11 mouse cellular contexts compared by ENCODE assay signal in genomic region chr7:16042850-16043775, GRCm38 (mm10). TPM values are rescaled to one million over a fixed set of nuclear protein-coding genes. Genes with fewer than 3 reads are reported as not detected.
DNase-seq lines count a peak whose midpoint lies in the region; ATAC-seq and TF ChIP-seq lines count a peak whose summit lies in the region.
"Had no signal": no experiment of that assay in that cellular context is flagged by ENCODE, and none has a peak within 500 bp of the region (broad histone marks: within the 10 kb centered on the region; RNA-seq: fewer than 3 reads in every experiment).

No protein-coding gene starts in this region.

- TF ChIP-seq CTCF in kidney, adult 2 months (conservative IDR thresholded peaks at IDR 0.05; ENCODE audit: insufficient read depth, insufficient read length, low read depth, low read length) = no peak

- no peak overlapping the region for H3K9ac ChIP-seq in limb, embryonic 11.5 days (ENCODE audit: low read length)
- H3K9ac ChIP-seq: lung, embryonic 15.5 days had no signal

- DNase-seq in adrenal gland, postnatal 14 days = peak; percentile 31
- no peak for DNase-seq in adrenal gland, postnatal 4 days (ENCODE audit: low spot score in 2 of 2)
- DNase-seq in kidney, adult 2 months = peak; percentile 33
- no peak for DNase-seq in kidney, postnatal 4 days
- DNase-seq in 416B (ENCODE audit: low read depth) = peak; percentile 67
- no peak for DNase-seq in limb, embryonic 11.5 days (ENCODE audit: low spot score)
- no peak for DNase-seq in layer of hippocampus, adult 9-10 months (ENCODE audit: low spot score)
- DNase-seq: thymus, postnatal 25 days had no signal

- no peak overlapping the region; the same call in 1 of the 2 replicates for H3K4me2 ChIP-seq in limb, embryonic 11.5 days (ENCODE audit: low read depth, severe bottlenecking)

- H3K4me3 ChIP-seq in kidney, adult 2 months (ENCODE audit: insufficient read depth, low read depth, low read length) = no peak overlapping the region
- H3K4me3 ChIP-seq in limb, embryonic 11.5 days (ENCODE audit: low read depth, low read length) = no peak overlapping the region
- H3K4me3 ChIP-seq: lung, embryonic 15.5 days had no signal

- H3K9me3 ChIP-seq in limb, embryonic 11.5 days (ENCODE audit: control insufficient read depth, low read length) = no peaks in the 10 kb centered on the region
- H3K9me3 ChIP-seq: lung, embryonic 15.5 days had no signal

- no peaks in the 10 kb centered on the region for H3K36me3 ChIP-seq in kidney, adult 2 months (ENCODE audit: control insufficient read depth, insufficient read depth, low read length)
- H3K36me3 ChIP-seq in limb, embryonic 11.5 days (ENCODE audit: control insufficient read depth, insufficient read depth, low read length) = no peaks in the 10 kb centered on the region

- no peaks in the 10 kb centered on the region for H3K27me3 ChIP-seq in kidney, adult 2 months (replicated peaks; ENCODE audit: control insufficient read depth, insufficient read depth, low read length)
- no peaks in the 10 kb centered on the region for H3K27me3 ChIP-seq in limb, embryonic 11.5 days (ENCODE audit: control insufficient read depth, insufficient read depth, low read length)
- H3K27me3 ChIP-seq: lung, embryonic 15.5 days had no signal

- peak overlapping the region; percentile 72 for H3K27ac ChIP-seq in kidney, adult 2 months (ENCODE audit: insufficient read depth, low read depth, low read length)
- peak overlapping the region; percentile 72; the same call in 1 of the 2 replicates for H3K27ac ChIP-seq in limb, embryonic 11.5 days (replicated peaks; ENCODE audit: low read depth, low read length)
- H3K27ac ChIP-seq: lung, embryonic 15.5 days had no signal

- WGBS in kidney, adult 2 months = 40% methylated on average over 10 of the region's 10 CpGs
- WGBS in limb, embryonic 11.5 days = 85% methylated on average over 10 of the region's 10 CpGs

- H3K4me1 ChIP-seq in kidney, adult 2 months (ENCODE audit: control insufficient read depth, insufficient read depth, low read length) = peaks cover 32% of the 10 kb centered on the region; the same call in 1 of the 2 replicates
- peaks cover 26% of the 10 kb centered on the region for H3K4me1 ChIP-seq in limb, embryonic 11.5 days (ENCODE audit: control insufficient read depth, insufficient read depth, low read length)

- TF ChIP-seq POLR2A in kidney, adult 2 months (IDR thresholded peaks at IDR 0.05; ENCODE audit: low read depth, low read length) = no peak

- ATAC-seq in limb, embryonic 11.5 days (ENCODE audit: insufficient number of reproducible peaks, low FRiP score, low TSS enrichment, low read depth) = no peak
- ATAC-seq in inflammation-experienced regulatory T-cells, adult 6 months = no peak

RNA-seq across cellular contexts. Expression of gene Bicra, which starts 4.6 kb away (rescaled TPM):
- total RNA-seq in adrenal gland, postnatal 14 days (2021) = 16.1 and 16.7 TPM in 2 replicates
- total RNA-seq in adrenal gland, postnatal 4 days (2021) = 10 to 100 TPM; 14.4 to 14.6 TPM
- polyA plus RNA-seq in kidney, adult 2 months (2012; rRNA removed) = 7.9 and 8.6 TPM in 2 replicates
- polyA plus RNA-seq in limb, embryonic 11.5 days (2014; fragmentation: Nextera tagmentation; extraction: Ambion mirVana) = 9.3 and 10.1 TPM in 2 replicates
- 1 to 10 TPM; 2.7 to 4.4 (median 4.2) TPM for polyA plus RNA-seq in inflammation-experienced regulatory T-cells, adult 6 months (2017; shearing (Covaris generic))

RNA-seq across cellular contexts. Expression of gene Zfp541, which starts 18.5 kb away (rescaled TPM):
- total RNA-seq in adrenal gland, postnatal 14 days (2021) = 0.07 and 0.08 TPM in 2 replicates
- under 1 TPM; 0.22 to 0.23 TPM for total RNA-seq in adrenal gland, postnatal 4 days (2021)
- 0.03 TPM in 1 of 2 replicates, not detected in the other for polyA plus RNA-seq in kidney, adult 2 months (2012; rRNA removed)
- not detected in 2 replicates for polyA plus RNA-seq in limb, embryonic 11.5 days (2014; fragmentation: Nextera tagmentation; extraction: Ambion mirVana)
- polyA plus RNA-seq in inflammation-experienced regulatory T-cells, adult 6 months (2017; shearing (Covaris generic)) = under 1 TPM in 1 of 3 experiments, not detected in 2; 0.07 TPM
- total RNA-seq: heart, adult 18-20 months had no signal
- polyA plus RNA-seq: lung, embryonic 15.5 days had no signal

RNA-seq across cellular contexts. Expression of gene Napa, which starts 55.1 kb away (rescaled TPM):
- 117 and 128 TPM in 2 replicates for total RNA-seq in adrenal gland, postnatal 14 days (2021)
- 100 to 1,000 TPM; 130 to 136 TPM for total RNA-seq in adrenal gland, postnatal 4 days (2021)
- polyA plus RNA-seq in kidney, adult 2 months (2012; rRNA removed) = 177 and 207 TPM in 2 replicates
- 182 and 203 TPM in 2 replicates for polyA plus RNA-seq in limb, embryonic 11.5 days (2014; fragmentation: Nextera tagmentation; extraction: Ambion mirVana)
- polyA plus RNA-seq in inflammation-experienced regulatory T-cells, adult 6 months (2017; shearing (Covaris generic)) = 100 to 1,000 TPM; 191 to 298 (median 208) TPM

Comparison
In these comparisons a context has a peak if more than half of its experiments do, and no peak if none do; other contexts are left out.
1. DNase-seq: peak in adrenal gland, postnatal 14 days (single experiment), kidney, adult 2 months (single experiment) and 416B (single experiment); none in adrenal gland, postnatal 4 days (0 of 2), kidney, postnatal 4 days (0 of 2), limb, embryonic 11.5 days (single experiment) and layer of hippocampus, adult 9-10 months (single experiment).